Mouse (Mus musculus): Measurements from ENCODE around the gene Commd8. TPM values are rescaled to one million over a fixed set of nuclear protein-coding genes. Genes with fewer than 3 reads are reported as not detected.
"Not testable (repeated sequence)": the region's sequence is repeated elsewhere in the genome, so short reads cannot be mapped to it uniquely, and the experiment has no call there.

Gene Commd8
- polyA plus RNA-seq, 1 experiment from 2014 or later: 148 TPM

- 80% methylated on average over 5 of the region's 5 CpGs for WGBS
- H3K9ac ChIP-seq: no peak overlapping the region
- no peaks in the 10 kb centered on the region for H3K27me3 ChIP-seq (replicated peaks)
- no peak overlapping the region for H3K4me2 ChIP-seq (replicated peaks)
- no peak overlapping the region for H3K4me3 ChIP-seq (replicated peaks)
- no peak overlapping the region for H3K27ac ChIP-seq
- no peaks in the 10 kb centered on the region for H3K9me3 ChIP-seq
- H3K4me1 ChIP-seq (replicated peaks): peaks cover 6% of the 10 kb centered on the region
- H3K36me3 ChIP-seq: peaks cover 16% of the 10 kb centered on the region; the same call in 1 of the 2 replicates
- ATAC-seq: no peak
Observed at GRCm38 (mm10) chr5:72162855-72163254, 5.1 kb downstream of the Commd8 start.

GRCm38 (mm10) chr5:72160781-72161485 is 7.1 kb downstream of the Commd8 start:
- WGBS: 85% methylated on average over 11 of the region's 11 CpGs
- no peak overlapping the region for H3K4me3 ChIP-seq (replicated peaks)
- no peak overlapping the region for H3K4me2 ChIP-seq (replicated peaks)
- no peak overlapping the region for H3K9ac ChIP-seq
- no peak overlapping the region for H3K27ac ChIP-seq
- H3K9me3 ChIP-seq: no peaks in the 10 kb centered on the region
- H3K36me3 ChIP-seq: peaks cover 16% of the 10 kb centered on the region; the same call in 1 of the 2 replicates
- no peak for ATAC-seq
- no peaks in the 10 kb centered on the region for H3K4me1 ChIP-seq (replicated peaks)
- H3K27me3 ChIP-seq (replicated peaks): no peaks in the 10 kb centered on the region

GRCm38 (mm10) chr5:72159537-72159936 is 8.5 kb downstream of the Commd8 start:
- Histone ChIP-seq H3K4me2 (replicated peaks) (no peak overlapping the region), H3K36me3 (peaks cover 16% of the 10 kb centered on the region; the same call in 1 of the 2 replicates)

GRCm38 (mm10) chr5:72158667-72159066 is 9.3 kb downstream of the Commd8 start:
- Histone ChIP-seq H3K9ac (no peak overlapping the region), H3K27me3 (replicated peaks) (no peaks in the 10 kb centered on the region), H3K9me3 (no peaks in the 10 kb centered on the region), H3K4me1 (replicated peaks) (no peaks in the 10 kb centered on the region), H3K36me3 (peaks cover 16% of the 10 kb centered on the region; the same call in 1 of the 2 replicates), H3K4me2 (replicated peaks) (no peak overlapping the region), H3K27ac (no peak overlapping the region), H3K4me3 (replicated peaks) (no peak overlapping the region)
- 92% methylated on average over 12 of the region's 12 CpGs for WGBS
- ATAC-seq: no peak

More at GRCm38 (mm10) chr5:72159537-72159936, 8.5 kb downstream of the Commd8 start:
- WGBS: 76% methylated on average over 6 of the region's 6 CpGs
- Histone ChIP-seq H3K9ac (no peak overlapping the region), H3K9me3 (no peaks in the 10 kb centered on the region), H3K27me3 (replicated peaks) (no peaks in the 10 kb centered on the region), H3K27ac (no peak overlapping the region), H3K4me1 (replicated peaks) (no peaks in the 10 kb centered on the region), H3K4me3 (replicated peaks) (no peak overlapping the region)
- ATAC-seq: no peak

GRCm38 (mm10) chr5:72156598-72156997 is 11.4 kb downstream of the Commd8 start:
- Histone ChIP-seq H3K9ac (no peak overlapping the region), H3K4me2 (replicated peaks) (no peak overlapping the region), H3K4me3 (replicated peaks) (no peak overlapping the region), H3K27me3 (replicated peaks) (no peaks in the 10 kb centered on the region), H3K9me3 (no peaks in the 10 kb centered on the region), H3K36me3 (peaks cover 16% of the 10 kb centered on the region; the same call in 1 of the 2 replicates), H3K4me1 (replicated peaks) (no peaks in the 10 kb centered on the region), H3K27ac (no peak overlapping the region)
- WGBS: 53% methylated on average over 5 of the region's 5 CpGs
- peak; percentile 84 for ATAC-seq

GRCm38 (mm10) chr5:72155686-72156085 is 12.3 kb downstream of the Commd8 start:
- 74% methylated on average over 3 of the region's 3 CpGs for WGBS
- peaks cover 10% of the 10 kb centered on the region; the same call in 1 of the 2 replicates for H3K36me3 ChIP-seq
- ATAC-seq; H3K4me1 ChIP-seq (replicated peaks); H3K27ac ChIP-seq; H3K4me2 ChIP-seq (replicated peaks); H3K4me3 ChIP-seq (replicated peaks); H3K9me3 ChIP-seq; H3K9ac ChIP-seq; H3K27me3 ChIP-seq (replicated peaks): not testable (repeated sequence)

GRCm38 (mm10) chr5:72150870-72151269 is 17.1 kb downstream of the Commd8 start:
- ATAC-seq: no peak; the same call in 1 of the 2 replicates
- no peak overlapping the region for H3K4me2 ChIP-seq (replicated peaks)
- H3K4me1 ChIP-seq (replicated peaks): no peaks in the 10 kb centered on the region
- no peaks in the 10 kb centered on the region for H3K9me3 ChIP-seq
- H3K27me3 ChIP-seq (replicated peaks): no peaks in the 10 kb centered on the region
- no peak overlapping the region for H3K9ac ChIP-seq
- H3K27ac ChIP-seq: no peak overlapping the region
- H3K36me3 ChIP-seq: no peaks in the 10 kb centered on the region
- H3K4me3 ChIP-seq (replicated peaks): no peak overlapping the region
- 89% methylated on average over 5 of the region's 5 CpGs for WGBS

- Histone ChIP-seq H3K9me3 (no peaks in the 10 kb centered on the region), H3K27me3 (replicated peaks) (no peaks in the 10 kb centered on the region), H3K4me2 (replicated peaks) (no peak overlapping the region), H3K27ac (no peak overlapping the region), H3K4me1 (replicated peaks) (no peaks in the 10 kb centered on the region), H3K4me3 (replicated peaks) (no peak overlapping the region), H3K36me3 (no peaks in the 10 kb centered on the region), H3K9ac (no peak overlapping the region)
- no peak for ATAC-seq
- 60% methylated on average over 5 of the region's 5 CpGs for WGBS
Observed at GRCm38 (mm10) chr5:72148679-72149078, 19.3 kb downstream of the Commd8 start.

- Histone ChIP-seq H3K4me3 (replicated peaks) (no peak overlapping the region), H3K4me2 (replicated peaks) (no peak overlapping the region), H3K9me3 (no peaks in the 10 kb centered on the region), H3K27ac (no peak overlapping the region), H3K9ac (no peak overlapping the region), H3K27me3 (replicated peaks) (no peaks in the 10 kb centered on the region), H3K4me1 (replicated peaks) (no peaks in the 10 kb centered on the region), H3K36me3 (no peaks in the 10 kb centered on the region)
- no peak for ATAC-seq
- 63% methylated on average over 1 of the region's 1 CpGs for WGBS
Observed at GRCm38 (mm10) chr5:72139619-72140018, 28.4 kb downstream of the Commd8 start.

GRCm38 (mm10) chr5:72138256-72138655 is 29.7 kb downstream of the Commd8 start:
- no peak for ATAC-seq
- no peak overlapping the region for H3K4me2 ChIP-seq (replicated peaks)
- H3K4me3 ChIP-seq (replicated peaks): no peak overlapping the region
- H3K36me3 ChIP-seq: no peaks in the 10 kb centered on the region
- no peaks in the 10 kb centered on the region for H3K27me3 ChIP-seq (replicated peaks)
- H3K27ac ChIP-seq: no peak overlapping the region
- H3K4me1 ChIP-seq (replicated peaks): no peaks in the 10 kb centered on the region
- H3K9ac ChIP-seq: no peak overlapping the region
- H3K9me3 ChIP-seq: no peaks in the 10 kb centered on the region
- 90% methylated on average over 7 of the region's 7 CpGs for WGBS

GRCm38 (mm10) chr5:72133906-72134305 is 34.1 kb downstream of the Commd8 start:
- H3K4me1 ChIP-seq (replicated peaks): no peaks in the 10 kb centered on the region
- no peak overlapping the region for H3K9ac ChIP-seq
- H3K27me3 ChIP-seq (replicated peaks): no peaks in the 10 kb centered on the region
- no peak overlapping the region for H3K4me2 ChIP-seq (replicated peaks)
- no peaks in the 10 kb centered on the region for H3K36me3 ChIP-seq
- WGBS: 59% methylated on average over 2 of the region's 2 CpGs
- no peak for ATAC-seq
- H3K27ac ChIP-seq: no peak overlapping the region
- H3K4me3 ChIP-seq (replicated peaks): no peak overlapping the region
- no peaks in the 10 kb centered on the region for H3K9me3 ChIP-seq

- H3K4me3 ChIP-seq (replicated peaks): no peak overlapping the region
- no peaks in the 10 kb centered on the region for H3K4me1 ChIP-seq (replicated peaks)
- H3K9me3 ChIP-seq: no peaks in the 10 kb centered on the region
- H3K27me3 ChIP-seq (replicated peaks): no peaks in the 10 kb centered on the region
- 85% methylated on average over 4 of the region's 4 CpGs for WGBS
- H3K36me3 ChIP-seq: no peaks in the 10 kb centered on the region
- no peak overlapping the region for H3K4me2 ChIP-seq (replicated peaks)
- no peak for ATAC-seq
- H3K27ac ChIP-seq: no peak overlapping the region
- no peak overlapping the region for H3K9ac ChIP-seq
Observed at GRCm38 (mm10) chr5:72126681-72127080, 41.3 kb downstream of the Commd8 start.

- Histone ChIP-seq H3K27me3 (replicated peaks) (no peaks in the 10 kb centered on the region), H3K27ac (no peak overlapping the region), H3K9me3 (no peaks in the 10 kb centered on the region), H3K4me1 (replicated peaks) (no peaks in the 10 kb centered on the region), H3K4me2 (replicated peaks) (no peak overlapping the region), H3K36me3 (no peaks in the 10 kb centered on the region), H3K9ac (no peak overlapping the region), H3K4me3 (replicated peaks) (no peak overlapping the region)
- no peak for ATAC-seq
- 81% methylated on average over 6 of the region's 6 CpGs for WGBS
Observed at GRCm38 (mm10) chr5:72122414-72123037, 45.5 kb downstream of the Commd8 start.
